Mouse (Mus musculus) liver, embryonic 16.5 days (tissue): ENCODE results near the gene Eif2s2. TPM values are rescaled to one million over a fixed set of nuclear protein-coding genes. Genes with fewer than 3 reads are reported as not detected.

Experiments
- ATAC-seq: fragments of 200-750 bp; cut with Nextera tagmentation; 2 replicates; pipeline ENCODE4 v1.8.0; 2017; ENCODE audit warnings: low read depth, mild to moderate bottlenecking, moderate number of reproducible peaks, moderate library complexity
- H3K27ac ChIP-seq: fragments of 300-500 bp; sonication (generic); 2 replicates; pipeline ENCODE4 v1.5.1; 2014; ENCODE audit warnings: mild to moderate bottlenecking, low read length
- H3K27me3 ChIP-seq: fragments of 300-500 bp; sonication (generic); 2 replicates; pipeline ENCODE4 v1.6.1; 2014; ENCODE audit warnings: low read depth, low read length, mixed read lengths; ENCODE audit not compliant: control insufficient read depth, insufficient read depth
- H3K36me3 ChIP-seq: fragments of 300-500 bp; sonication (generic); 2 replicates; pipeline ENCODE4 v1.6.1; 2014; ENCODE audit warnings: mild to moderate bottlenecking; ENCODE audit not compliant: control insufficient read depth, insufficient read depth
- H3K4me1 ChIP-seq: fragments of 300-500 bp; sonication (generic); 2 replicates; pipeline ENCODE4 v1.6.1; 2014; ENCODE audit warnings: low read depth, low read length, mixed read lengths; ENCODE audit not compliant: control insufficient read depth
- H3K4me2 ChIP-seq: fragments of 300-500 bp; sonication (generic); 2 replicates; pipeline ENCODE4 v1.6.1; 2014; ENCODE audit warnings: low read depth, low read length, mixed read lengths
- H3K4me3 ChIP-seq: fragments of 300-500 bp; sonication (generic); 2 replicates; pipeline ENCODE4 v1.5.1; 2014; ENCODE audit warnings: low read depth, mild to moderate bottlenecking, low read length
- H3K9ac ChIP-seq: fragments of 300-500 bp; sonication (generic); 2 replicates; pipeline ENCODE4 v1.6.1; 2014; ENCODE audit warnings: low read depth, low read length
- H3K9me3 ChIP-seq: fragments of 300-500 bp; sonication (generic); replicated peaks from 2 replicates; pipeline ENCODE4 v1.6.1; 2016; ENCODE audit warnings: low read length; ENCODE audit not compliant: control insufficient read depth
- WGBS: fragments of 180-500 bp; shearing (Covaris S2); extraction: QIAGEN DNeasy Blood & Tissue Kit; methylation state at CpG from one replicate; pipeline ENCODE4 v1.1.7; 2014; ENCODE audit not compliant: insufficient replicate concordance; 5-methylcytosine and 5-hydroxymethylcytosine counted together
- polyA plus RNA-seq: library from polyadenylated mRNA; unstranded; fragments of >200 nt; fragmentation: Nextera tagmentation; extraction: Ambion mirVana; gene quantifications from 2 replicates; pipeline ENCODE4 v1.2.1, GENCODE M21; 2015

Gene Eif2s2
- polyA plus RNA-seq, 1 experiment from 2014 or later, result 52.8 TPM

DNA sequence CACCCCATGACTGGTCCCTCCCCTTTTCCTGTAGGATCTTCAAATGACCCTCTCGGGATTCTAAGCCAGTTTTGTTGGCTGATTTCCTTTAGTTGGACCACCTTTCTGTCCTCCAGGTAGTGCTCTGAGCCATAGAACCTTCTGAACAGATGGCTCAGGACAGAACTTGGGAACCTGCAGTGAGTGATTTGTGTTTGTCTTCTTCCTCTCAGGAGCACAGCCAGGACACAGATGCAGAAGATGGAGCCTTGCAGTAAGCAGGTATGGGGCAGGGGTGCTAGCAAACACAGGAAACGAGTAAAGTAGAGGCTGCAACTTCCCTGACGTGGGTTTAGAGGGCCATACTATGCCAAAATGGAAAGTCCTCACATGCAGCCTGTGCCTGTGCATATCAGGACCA, 27.0 kb downstream of the Eif2s2 start:
- H3K9me3 ChIP-seq, result no peaks in the 10 kb centered on the region

DNA sequence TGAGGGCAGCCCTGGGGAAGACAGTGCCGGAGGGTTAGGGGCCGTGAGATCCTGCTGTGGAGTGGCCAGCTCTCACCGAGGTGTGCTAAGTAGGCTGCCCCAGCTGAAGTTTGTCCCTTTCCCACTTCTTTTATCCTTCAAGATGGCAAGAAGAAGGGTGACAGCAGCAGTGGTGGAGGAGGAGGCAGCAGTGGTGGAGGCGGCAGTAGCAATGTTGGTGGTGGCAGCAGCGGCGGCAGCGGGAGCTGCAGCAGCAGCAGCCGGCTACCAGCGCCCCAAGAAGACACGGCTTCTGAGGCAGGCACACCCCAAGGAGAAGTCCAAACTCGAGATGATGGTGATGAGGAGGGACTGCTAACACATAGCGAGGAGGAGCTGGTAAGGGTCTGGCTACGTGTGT, 29.1 kb downstream of the Eif2s2 start:
- no peak overlapping the region for H3K27ac ChIP-seq
- no peak overlapping the region for H3K4me2 ChIP-seq
- H3K4me3 ChIP-seq, result no peak overlapping the region
- H3K4me1 ChIP-seq, result no peaks in the 10 kb centered on the region
- WGBS, result 91% methylated on average over 13 of the region's 13 CpGs
- H3K9me3 ChIP-seq, result no peaks in the 10 kb centered on the region
- H3K27me3 ChIP-seq, result no peaks in the 10 kb centered on the region
- peaks cover 70% of the 10 kb centered on the region for H3K36me3 ChIP-seq
- no peak for ATAC-seq
- H3K9ac ChIP-seq, result no peak overlapping the region

More for the DNA sequence above, 27.0 kb downstream of the Eif2s2 start:
- no peaks in the 10 kb centered on the region for H3K27me3 ChIP-seq
- H3K4me2 ChIP-seq, result no peak overlapping the region
- H3K27ac ChIP-seq, result no peak overlapping the region
- no peak overlapping the region for H3K9ac ChIP-seq
- no peak for ATAC-seq
- H3K36me3 ChIP-seq, result peaks cover 80% of the 10 kb centered on the region
- WGBS, result 69% methylated on average over 3 of the region's 3 CpGs
- no peaks in the 10 kb centered on the region for H3K4me1 ChIP-seq
- H3K4me3 ChIP-seq, result no peak overlapping the region

DNA sequence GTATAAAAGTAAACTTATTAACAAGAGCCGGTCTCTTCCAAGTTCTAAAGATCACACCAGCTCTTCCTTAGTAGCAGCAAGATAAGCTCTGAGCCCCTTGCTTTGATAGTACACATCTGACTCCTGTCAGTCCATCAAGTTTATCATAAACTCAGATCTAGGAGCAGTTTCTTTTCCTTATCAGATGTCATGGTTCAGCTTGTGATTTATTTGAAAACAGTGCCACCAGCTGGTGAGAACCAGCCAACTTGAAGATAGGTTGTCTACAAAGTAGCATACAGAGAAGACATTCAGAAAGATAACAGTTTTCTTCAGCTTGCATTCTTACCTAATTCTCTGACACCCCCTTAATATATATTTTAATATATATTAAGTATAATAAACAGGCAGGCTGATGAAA, 37.4 kb downstream of the Eif2s2 start:
- H3K4me1 ChIP-seq, result no peaks in the 10 kb centered on the region
- H3K4me3 ChIP-seq, result no peak overlapping the region
- WGBS, result 92% methylated on average over 1 of the region's 1 CpGs
- H3K36me3 ChIP-seq, result peaks cover 28% of the 10 kb centered on the region
- no peaks in the 10 kb centered on the region for H3K27me3 ChIP-seq
- no peaks in the 10 kb centered on the region for H3K9me3 ChIP-seq
- ATAC-seq, result no peak
- no peak overlapping the region for H3K4me2 ChIP-seq
- H3K27ac ChIP-seq, result no peak overlapping the region
- no peak overlapping the region for H3K9ac ChIP-seq

DNA sequence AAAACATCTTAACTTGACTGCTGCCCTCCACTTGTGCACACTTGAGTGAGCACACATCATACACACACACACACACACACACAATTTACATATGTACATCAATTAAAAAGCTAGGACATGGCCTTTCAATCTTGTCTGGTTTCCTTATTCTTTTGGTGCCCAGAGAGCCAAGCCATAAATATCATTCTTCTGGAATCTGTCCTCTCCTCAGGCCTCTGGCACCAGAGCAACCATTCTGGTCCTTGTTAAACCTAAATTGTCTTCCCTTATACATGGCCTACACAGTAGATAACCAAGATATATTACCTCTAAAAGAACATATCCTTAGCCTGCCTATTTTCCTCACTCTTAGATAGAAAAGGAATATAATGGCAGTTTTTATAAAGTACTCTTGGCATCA, 44.6 kb downstream of the Eif2s2 start:
- Histone ChIP-seq H3K4me1 (no peaks in the 10 kb centered on the region), H3K27ac (no peak overlapping the region), H3K4me2 (no peak overlapping the region), H3K9ac (no peak overlapping the region), H3K4me3 (no peak overlapping the region), H3K36me3 (peaks cover 3% of the 10 kb centered on the region), H3K27me3 (no peaks in the 10 kb centered on the region), H3K9me3 (no peaks in the 10 kb centered on the region)
- no peak for ATAC-seq

DNA sequence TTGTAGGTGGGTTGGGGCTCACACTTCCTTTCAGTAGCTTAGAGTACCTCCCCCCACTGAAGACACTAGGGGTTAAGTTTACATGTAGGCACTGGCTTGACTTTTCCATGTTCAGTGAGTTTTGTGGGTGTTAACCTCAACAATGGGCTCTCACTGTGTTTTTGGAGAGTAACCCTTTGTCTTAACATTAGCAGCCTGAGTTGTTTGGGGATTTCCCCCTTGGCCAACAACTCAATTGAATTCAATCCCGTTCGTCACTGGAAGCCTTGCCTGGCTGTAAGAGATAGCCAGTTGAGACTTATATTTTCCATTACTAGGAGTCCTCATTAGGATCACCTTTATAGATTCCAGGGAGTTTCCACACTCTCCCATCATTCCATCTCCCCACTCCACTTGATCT, 56.2 kb downstream of the Eif2s2 start:
- H3K4me2 ChIP-seq, result no peak overlapping the region
- 87% methylated on average over 2 of the region's 2 CpGs for WGBS
- no peak overlapping the region for H3K4me3 ChIP-seq
- no peaks in the 10 kb centered on the region for H3K27me3 ChIP-seq
- H3K9me3 ChIP-seq, result no peaks in the 10 kb centered on the region
- H3K36me3 ChIP-seq, result no peaks in the 10 kb centered on the region
- H3K4me1 ChIP-seq, result peaks cover 13% of the 10 kb centered on the region
- no peak overlapping the region for H3K9ac ChIP-seq
- no peak overlapping the region for H3K27ac ChIP-seq
- ATAC-seq, result no peak

DNA sequence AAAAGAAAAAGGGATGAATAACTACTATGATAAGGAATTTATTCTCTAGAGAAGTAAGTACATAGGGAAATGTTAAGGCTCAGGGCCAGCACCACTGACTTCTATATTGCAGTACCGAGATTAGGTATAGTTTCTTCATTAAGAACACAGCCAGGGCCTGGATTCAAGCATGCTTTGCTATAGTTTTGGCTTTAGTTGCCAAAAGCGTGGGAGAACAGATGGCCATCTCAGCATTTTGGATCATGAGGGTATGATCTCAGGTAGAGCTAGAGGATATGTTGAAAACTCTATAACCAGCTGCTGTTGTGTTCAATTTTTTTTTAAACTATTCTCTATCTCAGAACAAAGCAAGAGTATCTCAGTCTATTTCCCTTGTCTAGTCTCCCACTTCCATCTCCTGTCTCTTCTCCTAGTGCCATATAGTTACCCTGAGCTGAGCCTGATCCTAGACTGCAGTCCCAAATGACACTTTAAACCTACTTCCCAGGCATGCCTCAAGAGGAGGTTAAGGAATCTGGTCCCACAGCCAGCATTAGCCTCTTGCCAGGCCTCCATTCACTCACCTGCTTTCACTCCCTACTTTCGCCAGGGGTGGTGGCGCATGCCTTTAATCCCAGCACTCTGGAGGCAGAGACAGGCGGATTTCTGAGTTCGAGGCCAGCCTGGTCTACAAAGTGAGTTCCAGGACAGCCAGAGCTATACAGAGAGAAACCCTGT, 58.4 kb downstream of the Eif2s2 start:
- Histone ChIP-seq H3K27ac (no peak overlapping the region), H3K4me3 (no peak overlapping the region), H3K9ac (no peak overlapping the region), H3K9me3 (no peaks in the 10 kb centered on the region), H3K4me1 (peaks cover 22% of the 10 kb centered on the region), H3K27me3 (no peaks in the 10 kb centered on the region), H3K36me3 (no peaks in the 10 kb centered on the region), H3K4me2 (no peak overlapping the region)
- no peak for ATAC-seq
- WGBS, result 88% methylated on average over 6 of the region's 6 CpGs

DNA sequence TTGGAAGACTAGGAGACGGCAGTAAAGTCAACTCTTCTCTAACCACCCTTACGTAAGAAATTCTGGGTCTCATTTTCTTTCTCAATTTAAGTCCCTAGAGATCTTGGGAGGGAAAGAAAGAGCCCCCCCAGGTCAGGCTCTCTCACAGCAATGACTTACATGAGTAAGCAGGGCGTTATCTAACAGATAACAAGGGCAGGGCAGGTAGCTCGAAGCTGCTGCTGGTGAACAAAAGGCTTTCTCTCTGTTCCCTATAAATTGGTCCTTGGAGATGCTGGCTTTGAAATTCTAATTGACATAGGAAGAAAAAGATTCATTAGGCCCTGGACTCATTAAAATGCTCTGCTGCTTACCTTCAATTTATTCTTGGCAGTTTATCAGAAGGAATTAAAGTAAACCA, 60.3 kb downstream of the Eif2s2 start:
- Histone ChIP-seq H3K36me3 (no peaks in the 10 kb centered on the region), H3K27me3 (no peaks in the 10 kb centered on the region), H3K9me3 (no peaks in the 10 kb centered on the region), H3K4me2 (no peak overlapping the region), H3K4me1 (peaks cover 22% of the 10 kb centered on the region), H3K27ac (no peak overlapping the region), H3K9ac (no peak overlapping the region), H3K4me3 (no peak overlapping the region)
- WGBS, result 44% methylated on average over 4 of the region's 4 CpGs
- no peak for ATAC-seq

DNA sequence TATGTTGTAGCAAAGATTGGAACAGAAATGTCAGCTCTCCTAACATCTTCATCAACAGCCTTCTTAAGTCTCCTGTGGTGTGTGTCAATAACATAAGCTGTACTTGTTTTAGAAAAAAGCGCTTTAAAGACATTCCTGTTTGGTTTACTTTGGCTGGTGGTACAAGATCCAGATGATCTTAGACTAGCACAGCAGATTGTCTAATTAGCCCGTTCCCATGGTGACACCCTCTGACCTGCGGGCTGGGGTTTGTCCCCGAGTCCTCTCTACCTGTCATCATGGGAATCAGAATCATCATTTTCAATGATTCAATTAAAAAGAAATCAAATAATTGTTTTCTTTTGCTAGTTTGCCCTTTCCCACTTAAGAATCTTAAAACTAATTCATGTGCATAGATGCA, 65.2 kb downstream of the Eif2s2 start:
- no peak overlapping the region for H3K9ac ChIP-seq
- no peak overlapping the region for H3K4me2 ChIP-seq
- H3K27me3 ChIP-seq, result no peaks in the 10 kb centered on the region
- H3K4me3 ChIP-seq, result no peak overlapping the region
- no peak overlapping the region for H3K27ac ChIP-seq
- ATAC-seq, result no peak
- WGBS, result 89% methylated on average over 4 of the region's 4 CpGs
- H3K36me3 ChIP-seq, result no peaks in the 10 kb centered on the region
- peaks cover 19% of the 10 kb centered on the region for H3K4me1 ChIP-seq
- H3K9me3 ChIP-seq, result no peaks in the 10 kb centered on the region

DNA sequence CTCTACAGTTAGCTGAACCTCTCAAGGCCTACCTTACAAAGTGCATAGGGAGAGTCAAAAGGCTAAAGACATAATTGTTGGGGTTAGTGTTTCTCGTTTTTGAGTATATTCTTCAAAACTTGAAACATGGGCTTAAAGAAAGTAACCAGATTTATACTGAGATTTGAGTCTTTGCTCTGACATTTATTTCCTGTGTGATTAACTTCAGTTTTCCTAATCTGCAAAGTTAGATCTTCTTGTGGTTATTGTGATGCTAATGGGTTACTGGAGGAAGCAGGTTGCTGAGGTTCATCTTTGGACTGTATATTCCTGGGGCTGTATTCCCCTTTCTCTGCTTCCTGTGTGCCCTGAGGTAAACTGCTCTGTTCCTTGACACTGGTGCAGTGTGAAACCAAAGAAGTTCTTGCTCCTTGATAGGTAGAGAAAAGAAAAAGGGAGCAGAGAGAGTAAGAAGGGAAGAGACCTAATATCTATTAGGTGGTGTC, 66.6 kb downstream of the Eif2s2 start:
- Histone ChIP-seq H3K4me3 (no peak overlapping the region), H3K36me3 (no peaks in the 10 kb centered on the region), H3K4me1 (peaks cover 7% of the 10 kb centered on the region; the same call in 1 of the 2 replicates), H3K9me3 (no peaks in the 10 kb centered on the region), H3K27me3 (no peaks in the 10 kb centered on the region), H3K9ac (no peak overlapping the region), H3K27ac (no peak overlapping the region), H3K4me2 (no peak overlapping the region)
- 72% methylated on average over 1 of the region's 1 CpGs for WGBS
- no peak for ATAC-seq
